Comparison of ENCODE assay signal across 23 mouse cellular contexts in genomic region chr17:75097367-75097766, GRCm38 (mm10).
A peak's percentile ranks its signal among the peaks of the same experiment; 100 is the strongest.
DNase-seq lines count a peak whose midpoint lies in the region; ATAC-seq and TF ChIP-seq lines count a peak whose summit lies in the region.
"Had no signal": no experiment of that assay in that cellular context is flagged by ENCODE, and none has a peak within 500 bp of the region (broad histone marks: within the 10 kb centered on the region; RNA-seq: fewer than 3 reads in every experiment).

No protein-coding gene starts in this region.

- no peak overlapping the region for H3K4me3 ChIP-seq in hindbrain, embryonic 12.5 days
- H3K4me3 ChIP-seq in hindbrain, embryonic 13.5 days = no peak overlapping the region
- H3K4me3 ChIP-seq in midbrain, embryonic 11.5 days (ENCODE audit: low read depth, low read length) = no peak overlapping the region
- H3K4me3 ChIP-seq in midbrain, postnatal 0 days (ENCODE audit: low read depth, low read length) = no peak overlapping the region
- H3K4me3 ChIP-seq: embryonic facial prominence, embryonic 10.5 days; forebrain, embryonic 13.5 days; gastrocnemius, adult 2 months; heart, embryonic 12.5 days; hindbrain, embryonic 15.5 days had no signal

- ATAC-seq in hindbrain, embryonic 12.5 days (ENCODE audit: low FRiP score) = peak; percentile 52; the same call in 1 of the 2 replicates
- ATAC-seq in hindbrain, embryonic 13.5 days (ENCODE audit: low FRiP score) = no peak
- ATAC-seq in midbrain, embryonic 11.5 days (ENCODE audit: low FRiP score) = 0 out of 2 replicates have a peak, but pooled peaks have one; percentile 33
- no peak for ATAC-seq in midbrain, postnatal 0 days (ENCODE audit: low FRiP score)
- ATAC-seq in frontal cortex, adult (ENCODE audit: low TSS enrichment) = no peak
- ATAC-seq: CD4-positive, CD25-positive, alpha-beta regulatory T cell, adult 4 months; forebrain, embryonic 13.5 days; forebrain, postnatal 0 days; inflammation-experienced regulatory T-cells, adult 6 months; intestine, postnatal 0 days had no signal

- H3K36me3 ChIP-seq in hindbrain, embryonic 12.5 days = no peaks in the 10 kb centered on the region
- H3K36me3 ChIP-seq in hindbrain, embryonic 13.5 days = no peaks in the 10 kb centered on the region
- H3K36me3 ChIP-seq in midbrain, embryonic 11.5 days (ENCODE audit: control insufficient read depth, insufficient read depth, low read length) = no peaks in the 10 kb centered on the region
- H3K36me3 ChIP-seq in midbrain, postnatal 0 days (ENCODE audit: insufficient read depth, low read length) = no peaks in the 10 kb centered on the region
- H3K36me3 ChIP-seq: embryonic facial prominence, embryonic 10.5 days; G1E; heart, embryonic 12.5 days; hindbrain, embryonic 15.5 days had no signal

- WGBS in hindbrain, embryonic 12.5 days = 37% methylated on average over 3 of the region's 3 CpGs
- 35% methylated on average over 3 of the region's 3 CpGs for WGBS in hindbrain, embryonic 13.5 days
- 44% methylated on average over 3 of the region's 3 CpGs for WGBS in midbrain, embryonic 11.5 days
- WGBS in midbrain, postnatal 0 days = 35% methylated on average over 3 of the region's 3 CpGs

- no peak overlapping the region for H3K27ac ChIP-seq in hindbrain, embryonic 12.5 days
- H3K27ac ChIP-seq in hindbrain, embryonic 13.5 days = no peak overlapping the region
- no peak overlapping the region for H3K27ac ChIP-seq in midbrain, embryonic 11.5 days (ENCODE audit: low read depth, low read length)
- H3K27ac ChIP-seq in midbrain, postnatal 0 days (ENCODE audit: low read depth, low read length) = no peak overlapping the region
- H3K27ac ChIP-seq: embryonic facial prominence, embryonic 10.5 days; forebrain, embryonic 13.5 days; gastrocnemius, adult 2 months; hindbrain, embryonic 15.5 days had no signal

- no peaks in the 10 kb centered on the region for H3K9me3 ChIP-seq in hindbrain, embryonic 12.5 days (replicated peaks)
- no peaks in the 10 kb centered on the region for H3K9me3 ChIP-seq in hindbrain, embryonic 13.5 days
- H3K9me3 ChIP-seq in midbrain, embryonic 11.5 days (ENCODE audit: control insufficient read depth, low read length) = no peaks in the 10 kb centered on the region
- H3K9me3 ChIP-seq in midbrain, postnatal 0 days (ENCODE audit: low read length) = no peaks in the 10 kb centered on the region
- H3K9me3 ChIP-seq: embryonic facial prominence, embryonic 10.5 days; forebrain, embryonic 13.5 days; heart, embryonic 12.5 days; hindbrain, embryonic 15.5 days had no signal

- H3K4me1 ChIP-seq in hindbrain, embryonic 12.5 days = peaks cover 5% of the 10 kb centered on the region; the same call in 1 of the 2 replicates
- H3K4me1 ChIP-seq in hindbrain, embryonic 13.5 days (replicated peaks) = 0 out of 2 replicates have a peak, but pooled peaks cover 4% of the 10 kb centered on the region
- peaks cover 5% of the 10 kb centered on the region; the same call in 1 of the 2 replicates for H3K4me1 ChIP-seq in midbrain, embryonic 11.5 days (ENCODE audit: control insufficient read depth, insufficient read depth, low read length)
- no peaks in the 10 kb centered on the region for H3K4me1 ChIP-seq in midbrain, postnatal 0 days (ENCODE audit: insufficient read depth, low read length)
- H3K4me1 ChIP-seq: hindbrain, embryonic 15.5 days had no signal

- TF ChIP-seq CTCF in midbrain, postnatal 0 days (IDR thresholded peaks at IDR 0.05) = no peak

- H3K9ac ChIP-seq in hindbrain, embryonic 12.5 days = no peak overlapping the region
- H3K9ac ChIP-seq in hindbrain, embryonic 13.5 days = no peak overlapping the region
- no peak overlapping the region for H3K9ac ChIP-seq in midbrain, embryonic 11.5 days (ENCODE audit: low read length)
- no peak overlapping the region for H3K9ac ChIP-seq in midbrain, postnatal 0 days (replicated peaks; ENCODE audit: low read length, poor library complexity, severe bottlenecking)
- H3K9ac ChIP-seq: forebrain, embryonic 13.5 days; forebrain, postnatal 0 days; heart, embryonic 12.5 days; hindbrain, embryonic 15.5 days had no signal

- H3K4me2 ChIP-seq in hindbrain, embryonic 12.5 days (replicated peaks) = no peak overlapping the region
- no peak overlapping the region for H3K4me2 ChIP-seq in hindbrain, embryonic 13.5 days
- no peak overlapping the region for H3K4me2 ChIP-seq in midbrain, embryonic 11.5 days
- H3K4me2 ChIP-seq in midbrain, postnatal 0 days (ENCODE audit: low read depth, low read length, poor library complexity, severe bottlenecking) = no peak overlapping the region
- H3K4me2 ChIP-seq: forebrain, embryonic 13.5 days; heart, embryonic 12.5 days; hindbrain, embryonic 15.5 days had no signal

- DNase-seq in embryo, embryonic 10 days (ENCODE audit: low spot score) = peak; percentile 62
- DNase-seq in embryo, embryonic 11 days = no peak
- no peak for DNase-seq in midbrain, embryonic 11.5 days (ENCODE audit: low spot score, missing footprints)
- no peak for DNase-seq in midbrain, postnatal 0 days (ENCODE audit: low spot score)
- DNase-seq: adrenal gland, adult 2 months; adrenal gland, postnatal 25 days; B cell, adult 2 months; cerebellum, adult 2 months; cerebellum, postnatal 10 days; forebrain, postnatal 0 days; gastrocnemius, adult 2 months; gastrocnemius, postnatal 25 days had no signal

- peaks cover 40% of the 10 kb centered on the region for H3K27me3 ChIP-seq in hindbrain, embryonic 12.5 days
- H3K27me3 ChIP-seq in hindbrain, embryonic 13.5 days = peaks cover 47% of the 10 kb centered on the region
- H3K27me3 ChIP-seq in midbrain, embryonic 11.5 days (ENCODE audit: control insufficient read depth, insufficient read depth, low read length) = no peaks in the 10 kb centered on the region
- no peaks in the 10 kb centered on the region for H3K27me3 ChIP-seq in midbrain, postnatal 0 days (ENCODE audit: insufficient read depth, low read length)
- H3K27me3 ChIP-seq: forebrain, embryonic 13.5 days; heart, embryonic 12.5 days; hindbrain, embryonic 15.5 days had no signal

Comparison
In these comparisons a context has a peak if more than half of its experiments do, and no peak if none do; other contexts are left out.
1. ATAC-seq: peak in hindbrain, embryonic 12.5 days (single experiment) and midbrain, embryonic 11.5 days (single experiment); none in hindbrain, embryonic 13.5 days (single experiment), midbrain, postnatal 0 days (single experiment) and frontal cortex, adult (single experiment).